Mouse (Mus musculus): ENCODE results near the gene Sult2a2. TPM values are rescaled to one million over a fixed set of nuclear protein-coding genes. Genes with fewer than 3 reads are reported as not detected.
"Not testable (repeated sequence)": the region's sequence is repeated elsewhere in the genome, so short reads cannot be mapped to it uniquely, and the experiment has no call there.

Sult2a2 gene
- polyA plus RNA-seq (2017; shearing (Covaris generic)): not detected

DNA sequence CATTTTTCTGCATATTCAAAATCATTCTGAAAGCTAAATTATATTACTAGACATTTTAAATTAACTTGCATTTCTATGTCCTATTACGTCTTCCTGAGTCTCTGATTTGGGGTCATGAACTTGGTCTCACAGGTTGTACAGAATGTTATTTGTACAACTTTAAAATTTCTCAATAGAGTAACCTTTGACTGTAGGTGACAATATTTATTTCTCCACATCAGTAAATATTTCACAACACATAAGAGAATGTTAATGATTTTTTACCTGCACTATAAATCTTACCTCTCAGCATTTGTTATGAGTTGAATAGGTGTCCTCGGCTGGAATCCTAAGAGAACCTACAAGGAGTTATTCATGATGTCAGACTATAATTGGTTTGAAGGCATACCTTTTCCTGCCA lies at the start of gene Sult2a2:
Sult2a2 (plus strand) TSS at position 301 of the 400 bp plus-strand sequence.
- ATAC-seq: not testable (repeated sequence)

DNA sequence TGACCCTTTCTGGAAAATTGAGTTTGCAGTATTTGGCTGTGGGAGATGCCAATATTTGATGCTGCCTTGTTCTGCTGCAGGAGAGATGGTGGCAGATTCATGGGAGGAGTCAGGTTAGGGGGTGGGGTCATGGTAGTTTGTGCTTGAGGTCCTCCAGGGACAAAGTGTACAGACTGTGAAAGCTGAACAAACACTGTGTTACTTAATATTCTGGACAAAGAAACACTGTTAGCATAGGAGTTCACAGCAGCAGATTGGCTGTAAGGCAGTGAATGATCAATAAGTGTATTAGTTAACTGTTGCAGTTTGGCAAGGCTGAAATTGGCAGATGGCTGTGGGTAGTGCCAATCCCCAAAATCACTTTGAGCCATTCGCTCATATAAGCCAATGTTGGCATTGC lies 80.6 kb downstream of the Sult2a2 start:
- no peak for ATAC-seq

Other genes with a start within 250 kb of the Sult2a2 start
- gene Bsph2, start 162.4 kb upstream of the Sult2a2 start, polyA plus RNA-seq (2017; shearing (Covaris generic)): not detected
- not detected for gene Sult2a5, start 109.5 kb upstream of the Sult2a2 start, polyA plus RNA-seq (2017; shearing (Covaris generic))
- not detected for gene Sult2a1, start 103.9 kb downstream of the Sult2a2 start, polyA plus RNA-seq (2017; shearing (Covaris generic))

Measured in inflammation-experienced regulatory T-cells, adult 6 months (primary cell).